Mouse (Mus musculus): ENCODE data around the gene Llgl2.

GRCm38 (mm10) chr11:115872437-115872836, 48.6 kb downstream of the Llgl2 start:
- TF ChIP-seq POLR2A (IDR thresholded peaks at IDR 0.05; ENCODE audit: low read depth, low read length), result no peak
- TF ChIP-seq CTCF (IDR thresholded peaks at IDR 0.05; ENCODE audit: extremely low read depth, insufficient read depth, insufficient read length, insufficient replicate concordance), result no peak
